Mouse (Mus musculus) forebrain, embryonic 14.5 days (tissue): ENCODE data around the gene Gsg1l. TPM values are rescaled to one million over a fixed set of nuclear protein-coding genes. Genes with fewer than 3 reads are reported as not detected.

Experiments used
- ATAC-seq: fragments of 200-750 bp; cut with Nextera tagmentation; 2 replicates; pipeline ENCODE4 v1.8.0; 2017; ENCODE audit warnings: mild to moderate bottlenecking, moderate library complexity
- DNase-seq: peaks from one replicate; pipeline ENCODE4 v3.0.0-alpha.2; 2015; ENCODE audit warnings: low spot score
- H3K27ac ChIP-seq: fragments of 300-500 bp; sonication (generic); 2 replicates; pipeline ENCODE4 v1.5.1; 2014; ENCODE audit warnings: low read depth, mild to moderate bottlenecking, control low read depth, low read length, moderate library complexity
- H3K27me3 ChIP-seq: fragments of 300-500 bp; sonication (generic); replicated peaks from 2 replicates; pipeline ENCODE4 v1.6.1; 2014; ENCODE audit warnings: low read length, control low read depth, mixed read lengths; ENCODE audit not compliant: control insufficient read depth, insufficient read depth
- H3K36me3 ChIP-seq: fragments of 300-500 bp; sonication (generic); 2 replicates; pipeline ENCODE4 v1.6.1; 2014; ENCODE audit warnings: low read length, control low read depth; ENCODE audit not compliant: control insufficient read depth, insufficient read depth
- H3K4me1 ChIP-seq: fragments of 300-500 bp; sonication (generic); 2 replicates; pipeline ENCODE4 v1.6.1; 2014; ENCODE audit warnings: antibody characterized with exemption, low read length, control low read depth; ENCODE audit not compliant: control insufficient read depth, insufficient read depth
- H3K4me2 ChIP-seq: fragments of 300-500 bp; sonication (generic); 2 replicates; pipeline ENCODE4 v1.6.1; 2014; ENCODE audit warnings: mild to moderate bottlenecking, control low read depth, low read length
- H3K4me3 ChIP-seq: fragments of 300-500 bp; sonication (generic); 2 replicates; pipeline ENCODE4 v1.5.1; 2014; ENCODE audit warnings: low read depth, low read length, control low read depth
- H3K9ac ChIP-seq: fragments of 300-500 bp; sonication (generic); 2 replicates; pipeline ENCODE4 v1.6.1; 2014; ENCODE audit warnings: mild to moderate bottlenecking, low read length, control low read depth, moderate library complexity
- H3K9me3 ChIP-seq: fragments of 300-500 bp; sonication (generic); replicated peaks from 2 replicates; pipeline ENCODE4 v1.6.1; 2016; ENCODE audit warnings: low read length, control low read depth, mixed read lengths; ENCODE audit not compliant: control insufficient read depth
- WGBS: fragments of 180-500 bp; shearing (Covaris S2); extraction: QIAGEN DNeasy Blood & Tissue Kit; methylation state at CpG from one replicate; pipeline ENCODE4 v1.1.7; 2014; 5-methylcytosine and 5-hydroxymethylcytosine counted together
- polyA plus RNA-seq: library from polyadenylated mRNA; unstranded; fragments of >200 nt; fragmentation: Nextera tagmentation; extraction: Ambion mirVana; gene quantifications from 2 replicates; pipeline ENCODE4 v1.2.1, GENCODE M21; 2014

Gene Gsg1l
- polyA plus RNA-seq, 1 experiment from 2014 or later, result 5.0 TPM

DNA sequence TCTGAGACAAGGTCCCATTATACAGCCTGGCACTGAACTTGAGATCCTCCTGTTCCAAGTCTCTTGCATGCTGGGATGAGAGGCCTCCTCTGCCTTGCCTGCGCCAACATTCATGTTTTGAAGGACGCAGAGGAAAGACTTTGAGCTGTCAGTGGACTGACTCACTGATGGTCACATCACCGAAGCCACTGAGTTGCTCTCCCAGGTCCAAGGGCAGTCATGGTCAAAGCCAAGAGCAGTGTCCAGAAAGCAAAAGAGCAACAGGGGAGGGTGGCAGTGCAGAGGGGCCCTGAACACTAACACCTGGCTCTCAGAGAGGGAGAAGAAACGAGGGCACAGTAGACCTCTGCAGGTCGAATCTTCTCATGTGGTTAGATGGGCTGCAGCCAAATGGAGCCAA is 188.6 kb downstream of the Gsg1l start:
- no peaks in the 10 kb centered on the region for H3K36me3 ChIP-seq
- H3K27ac ChIP-seq, result no peak overlapping the region
- H3K9ac ChIP-seq, result no peak overlapping the region
- H3K9me3 ChIP-seq, result no peaks in the 10 kb centered on the region
- 92% methylated on average over 5 of the region's 5 CpGs for WGBS
- H3K4me2 ChIP-seq, result no peak overlapping the region
- H3K27me3 ChIP-seq, result no peaks in the 10 kb centered on the region
- no peak for DNase-seq
- no peaks in the 10 kb centered on the region for H3K4me1 ChIP-seq
- H3K4me3 ChIP-seq, result no peak overlapping the region
- ATAC-seq, result no peak

DNA sequence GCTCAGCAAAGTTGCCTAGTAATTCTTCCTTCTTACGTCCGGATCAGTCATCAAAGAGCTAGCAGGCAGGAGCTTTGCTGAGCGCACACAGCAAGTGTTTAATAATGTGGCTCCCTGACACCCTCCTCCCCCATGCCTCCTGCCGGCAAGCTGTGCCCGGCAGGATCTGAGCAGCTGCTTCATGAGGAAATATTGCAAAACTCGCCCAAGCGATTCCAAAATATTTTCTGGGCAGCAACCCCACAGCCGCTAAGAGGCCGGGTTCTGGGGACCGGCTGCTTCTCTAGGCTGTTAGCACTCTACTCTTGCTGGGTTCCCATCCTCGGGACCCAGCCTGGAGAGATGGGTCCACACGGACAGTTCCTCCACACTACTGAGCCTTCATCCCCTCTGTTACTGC is 193.8 kb downstream of the Gsg1l start:
- Histone ChIP-seq H3K36me3 (no peaks in the 10 kb centered on the region), H3K9ac (no peak overlapping the region), H3K27me3 (no peaks in the 10 kb centered on the region), H3K4me2 (no peak overlapping the region), H3K4me3 (no peak overlapping the region), H3K4me1 (peaks cover 3% of the 10 kb centered on the region; the same call in 1 of the 2 replicates), H3K27ac (no peak overlapping the region), H3K9me3 (no peaks in the 10 kb centered on the region)
- ATAC-seq (no peak), DNase-seq (peak; percentile 47)
- WGBS, result 60% methylated on average over 12 of the region's 12 CpGs

DNA sequence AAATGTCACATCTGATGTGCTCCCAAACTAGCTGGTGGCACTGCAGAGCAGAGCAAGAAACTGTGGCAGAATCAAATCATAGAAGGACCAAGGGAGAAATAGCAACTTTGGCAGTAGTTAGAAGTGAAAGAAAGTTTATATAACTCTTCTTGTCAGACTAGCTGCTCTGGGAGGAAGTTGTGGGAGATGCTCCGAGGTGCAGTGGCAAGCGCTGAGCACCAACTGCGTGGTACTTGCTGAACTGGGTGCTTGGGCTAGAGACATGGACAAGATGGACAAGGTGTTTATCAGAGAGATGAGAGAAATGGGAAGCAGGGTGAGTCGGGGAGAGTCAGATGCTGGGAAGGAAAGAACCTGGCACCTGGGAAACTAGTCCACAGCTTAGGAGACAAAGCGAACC is 194.4 kb downstream of the Gsg1l start:
- Histone ChIP-seq H3K27me3 (no peaks in the 10 kb centered on the region), H3K36me3 (no peaks in the 10 kb centered on the region), H3K27ac (no peak overlapping the region), H3K9ac (no peak overlapping the region), H3K9me3 (no peaks in the 10 kb centered on the region), H3K4me2 (no peak overlapping the region), H3K4me1 (peaks cover 3% of the 10 kb centered on the region; the same call in 1 of the 2 replicates), H3K4me3 (no peak overlapping the region)
- ATAC-seq (no peak), DNase-seq (no peak)
- WGBS, result 89% methylated on average over 5 of the region's 5 CpGs

DNA sequence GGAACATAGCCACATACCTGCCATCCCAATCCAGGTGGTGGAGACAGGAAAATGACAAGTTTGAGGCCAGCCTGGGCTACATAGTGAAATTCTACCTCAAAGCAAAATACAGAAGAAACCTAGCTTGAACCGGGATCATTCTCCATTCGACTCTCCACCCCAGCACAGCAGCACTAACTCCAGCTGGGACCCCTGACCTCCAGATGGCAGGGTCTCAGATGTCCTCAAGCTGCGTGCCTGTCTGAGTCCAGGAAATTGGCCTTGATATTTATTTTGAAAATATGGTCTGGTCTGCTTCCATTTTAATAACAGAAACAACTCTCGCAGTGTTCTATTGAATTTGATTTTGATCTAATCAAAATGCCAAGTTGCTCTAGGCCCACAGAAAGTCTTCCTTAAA is 195.1 kb downstream of the Gsg1l start:
- H3K9ac ChIP-seq, result no peak overlapping the region
- H3K27ac ChIP-seq, result no peak overlapping the region
- H3K36me3 ChIP-seq, result no peaks in the 10 kb centered on the region
- H3K4me2 ChIP-seq, result no peak overlapping the region
- no peak overlapping the region for H3K4me3 ChIP-seq
- no peaks in the 10 kb centered on the region for H3K27me3 ChIP-seq
- DNase-seq (no peak), ATAC-seq (no peak)
- no peaks in the 10 kb centered on the region for H3K9me3 ChIP-seq
- WGBS, result 80% methylated on average over 4 of the region's 4 CpGs
- H3K4me1 ChIP-seq, result peaks cover 3% of the 10 kb centered on the region; the same call in 1 of the 2 replicates

DNA sequence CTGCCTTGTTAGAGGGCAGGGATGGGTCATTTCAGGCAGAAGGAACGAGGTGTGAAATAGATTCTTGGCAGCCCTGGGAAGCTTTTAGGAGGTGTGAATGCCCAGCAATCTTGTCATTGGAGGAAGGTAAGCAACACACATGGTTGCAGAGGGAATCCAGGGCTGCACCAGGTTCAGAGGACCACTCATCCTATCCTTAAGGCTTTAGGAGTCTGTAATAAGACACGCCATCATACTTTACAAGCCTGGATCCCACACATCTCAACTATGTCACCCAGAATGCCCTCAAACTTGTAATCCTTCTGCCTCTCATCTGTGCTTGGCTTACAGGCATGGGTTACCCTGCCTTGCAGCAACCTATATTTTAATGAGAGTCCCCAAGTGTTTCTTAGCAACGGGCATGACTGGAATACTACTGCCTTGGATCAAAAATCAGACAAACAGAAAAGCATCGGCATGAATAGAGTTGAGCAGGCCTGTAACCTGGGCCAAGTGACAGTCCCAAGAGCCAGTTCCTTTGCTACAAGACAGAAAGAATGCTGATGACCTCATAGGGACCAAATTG is 196.0 kb downstream of the Gsg1l start:
- ATAC-seq (peak; percentile 32; the same call in 1 of the 2 replicates), DNase-seq (peak; percentile 27)
- Histone ChIP-seq H3K4me3 (no peak overlapping the region), H3K4me1 (peaks cover 3% of the 10 kb centered on the region; the same call in 1 of the 2 replicates), H3K27ac (no peak overlapping the region), H3K9me3 (no peaks in the 10 kb centered on the region), H3K27me3 (no peaks in the 10 kb centered on the region), H3K9ac (no peak overlapping the region), H3K36me3 (no peaks in the 10 kb centered on the region), H3K4me2 (no peak overlapping the region)
- 63% methylated on average over 4 of the region's 4 CpGs for WGBS

DNA sequence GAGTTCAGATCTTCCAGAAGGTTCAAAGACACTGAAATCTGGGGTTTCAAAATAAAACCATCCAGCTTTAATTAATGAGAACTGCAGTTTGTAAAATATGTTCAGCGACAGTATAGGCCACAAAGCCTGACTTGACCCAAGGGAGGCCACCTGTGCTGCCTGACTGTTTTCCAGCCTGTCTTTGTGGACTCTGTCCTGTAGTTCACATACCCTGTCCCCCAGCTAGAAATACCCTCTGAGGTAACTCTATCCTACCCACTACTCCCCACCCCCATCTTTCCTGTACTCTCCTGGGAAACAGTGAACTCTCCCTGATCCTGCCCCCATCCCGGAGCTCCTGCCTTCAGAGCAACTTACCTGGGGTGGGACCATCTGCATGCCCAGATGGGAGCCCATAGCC is 199.0 kb downstream of the Gsg1l start:
- H3K4me1 ChIP-seq, result peaks cover 3% of the 10 kb centered on the region; the same call in 1 of the 2 replicates
- no peak overlapping the region for H3K9ac ChIP-seq
- H3K36me3 ChIP-seq, result no peaks in the 10 kb centered on the region
- H3K27me3 ChIP-seq, result no peaks in the 10 kb centered on the region
- 91% methylated on average over 2 of the region's 2 CpGs for WGBS
- H3K9me3 ChIP-seq, result no peaks in the 10 kb centered on the region
- no peak overlapping the region for H3K4me3 ChIP-seq
- DNase-seq, result no peak
- H3K4me2 ChIP-seq, result no peak overlapping the region
- no peak for ATAC-seq
- no peak overlapping the region for H3K27ac ChIP-seq

DNA sequence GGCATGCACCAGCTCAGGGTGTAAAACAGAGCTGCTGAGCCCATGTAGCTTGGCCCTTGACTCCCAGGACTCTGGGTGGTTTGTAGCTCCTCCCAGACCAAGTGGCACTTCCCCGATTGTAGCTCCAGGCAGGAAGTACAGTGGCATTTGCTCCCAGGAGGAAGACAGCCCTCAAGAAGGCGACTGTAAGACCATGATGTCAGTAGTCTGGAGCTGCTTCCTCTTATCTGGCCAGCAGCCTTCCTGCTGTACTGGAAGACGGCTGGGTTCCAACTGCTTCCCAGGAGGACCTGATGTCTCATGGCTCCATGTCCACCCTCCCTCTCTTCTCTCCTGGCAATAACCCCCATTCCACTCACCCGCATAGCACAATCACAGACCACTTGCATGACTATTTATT is 204.2 kb downstream of the Gsg1l start:
- Histone ChIP-seq H3K4me2 (no peak overlapping the region), H3K4me3 (no peak overlapping the region), H3K9me3 (no peaks in the 10 kb centered on the region), H3K4me1 (no peaks in the 10 kb centered on the region), H3K36me3 (no peaks in the 10 kb centered on the region), H3K27ac (no peak overlapping the region), H3K27me3 (no peaks in the 10 kb centered on the region), H3K9ac (no peak overlapping the region)
- WGBS, result 77% methylated on average over 4 of the region's 4 CpGs
- DNase-seq, result no peak
- ATAC-seq, result no peak

DNA sequence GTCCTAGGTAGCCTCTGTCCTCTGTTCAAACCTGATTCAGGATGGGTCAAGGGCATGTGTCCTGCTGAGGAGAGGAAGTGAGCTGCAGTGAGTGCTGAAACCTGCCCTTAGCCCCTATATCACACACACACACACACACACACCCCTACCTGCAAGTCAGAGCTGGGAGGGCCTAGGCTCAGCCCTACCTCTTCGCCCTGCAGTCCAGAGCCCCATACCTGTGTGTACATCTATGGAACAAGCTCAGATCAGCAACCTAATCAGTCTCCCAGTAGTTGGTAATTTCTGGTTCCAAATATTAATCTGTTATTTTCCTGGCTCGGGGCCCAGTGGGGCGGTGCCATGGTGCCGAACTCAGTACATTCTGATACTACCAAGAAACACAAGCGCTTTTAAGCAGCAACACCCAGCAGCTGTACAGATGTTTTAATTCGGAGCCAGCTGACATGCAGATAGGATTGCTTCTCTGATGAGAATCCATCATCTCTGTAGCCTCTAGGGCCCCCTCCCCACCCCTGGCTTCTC is 208.2 kb downstream of the Gsg1l start:
- Histone ChIP-seq H3K4me3 (no peak overlapping the region), H3K9ac (no peak overlapping the region), H3K9me3 (no peaks in the 10 kb centered on the region), H3K27ac (no peak overlapping the region), H3K4me1 (peaks cover 12% of the 10 kb centered on the region), H3K4me2 (no peak overlapping the region), H3K27me3 (no peaks in the 10 kb centered on the region), H3K36me3 (no peaks in the 10 kb centered on the region)
- 83% methylated on average over 6 of the region's 6 CpGs for WGBS
- DNase-seq, result no peak
- ATAC-seq, result no peak

DNA sequence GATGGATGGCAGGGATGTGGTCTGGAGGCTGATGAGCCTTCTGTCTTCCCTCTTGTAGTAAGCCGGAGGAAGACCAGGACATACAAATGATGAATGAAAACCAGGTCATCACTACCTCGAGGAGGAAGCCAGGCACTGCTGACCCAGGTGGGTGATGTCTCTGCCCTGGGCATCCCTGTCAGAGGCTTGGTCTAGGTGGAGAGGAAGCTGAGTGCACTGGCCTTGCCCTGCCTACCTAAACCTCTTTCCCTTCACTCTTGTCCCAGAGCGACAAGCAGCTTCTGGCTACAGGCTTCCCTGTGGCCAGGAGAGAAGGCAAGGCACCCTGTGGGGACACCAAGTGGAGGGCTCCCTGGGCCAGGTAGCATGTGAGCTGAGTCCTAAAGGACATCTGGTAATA is 209.3 kb downstream of the Gsg1l start:
- ATAC-seq (no peak), DNase-seq (no peak)
- Histone ChIP-seq H3K9me3 (no peaks in the 10 kb centered on the region), H3K27me3 (no peaks in the 10 kb centered on the region), H3K27ac (no peak overlapping the region), H3K9ac (no peak overlapping the region), H3K4me3 (no peak overlapping the region), H3K4me1 (peaks cover 12% of the 10 kb centered on the region), H3K4me2 (no peak overlapping the region), H3K36me3 (no peaks in the 10 kb centered on the region)
- 94% methylated on average over 3 of the region's 3 CpGs for WGBS
